Mouse (Mus musculus) CH12.LX (cell line): ENCODE data around the gene Senp7.

Experiments
- CHD2 ChIP-seq: IDR thresholded peaks from 2 replicates; pipeline ENCODE4 v1.6.1; 2011; ENCODE audit warnings: low read length, improper control_type of control experiment
- CTCF ChIP-seq, 2 experiments: IDR thresholded peaks in 1 of 2; conservative IDR thresholded peaks in 1 of 2; 2 replicates each; pipeline ENCODE4 v1.5.1; 2011 to 2012; ENCODE audit warnings: low read depth in 2 of 2, low read length in 2 of 2, improper control_type of control experiment in 1 of 2, inconsistent platforms in 1 of 2, mild to moderate bottlenecking in 1 of 2, moderate library complexity in 1 of 2
- ELF1 ChIP-seq: IDR thresholded peaks from 2 replicates; pipeline ENCODE4 v1.6.1; 2014; ENCODE audit warnings: low read depth, mild to moderate bottlenecking, inconsistent platforms, low read length, improper control_type of control experiment
- EP300 ChIP-seq: IDR thresholded peaks from 2 replicates; pipeline ENCODE4 v1.6.1; 2011; ENCODE audit warnings: low read length, improper control_type of control experiment
- MAFK ChIP-seq: IDR thresholded peaks from 2 replicates; pipeline ENCODE4 v1.6.1; 2011; ENCODE audit warnings: low read length, improper control_type of control experiment; ENCODE audit not compliant: insufficient replicate concordance
- MAX ChIP-seq: IDR thresholded peaks from 2 replicates; pipeline ENCODE4 v1.6.1; 2011; ENCODE audit warnings: low read length, improper control_type of control experiment
- PAX5 ChIP-seq: IDR thresholded peaks from 2 replicates; pipeline ENCODE4 v1.6.1; 2012; ENCODE audit warnings: low read length, inconsistent platforms, mixed read lengths
- POLR2A ChIP-seq: IDR thresholded peaks from 2 replicates; pipeline ENCODE4 v1.6.1; 2011; ENCODE audit warnings: low read depth, mild to moderate bottlenecking, improper control_type of control experiment, low read length
- ZNF384 ChIP-seq: IDR thresholded peaks from 2 replicates; pipeline ENCODE4 v1.6.1; 2012; ENCODE audit warnings: low read depth, low read length, improper control_type of control experiment, inconsistent platforms

- no peak for TF ChIP-seq CTCF (conservative IDR thresholded peaks at IDR 0.05 in 1 of 2, IDR thresholded peaks at IDR 0.05 in 1 of 2; ENCODE audit: low read depth in 2 of 2, low read length in 2 of 2)
- TF ChIP-seq EP300, result no peak
- TF ChIP-seq ELF1, result no peak
- no peak for TF ChIP-seq MAX
- no peak for TF ChIP-seq ZNF384
- no peak for TF ChIP-seq MAFK
- no peak for TF ChIP-seq POLR2A
- no peak for TF ChIP-seq CHD2
- TF ChIP-seq PAX5, result no peak
These were observed 13.6 kb upstream of the Senp7 start for GRCm38 (mm10) chr16:56034566-56034965.
